Mouse (Mus musculus): ENCODE measurements around the gene Foxo1.

Foxo1 gene

DNA sequence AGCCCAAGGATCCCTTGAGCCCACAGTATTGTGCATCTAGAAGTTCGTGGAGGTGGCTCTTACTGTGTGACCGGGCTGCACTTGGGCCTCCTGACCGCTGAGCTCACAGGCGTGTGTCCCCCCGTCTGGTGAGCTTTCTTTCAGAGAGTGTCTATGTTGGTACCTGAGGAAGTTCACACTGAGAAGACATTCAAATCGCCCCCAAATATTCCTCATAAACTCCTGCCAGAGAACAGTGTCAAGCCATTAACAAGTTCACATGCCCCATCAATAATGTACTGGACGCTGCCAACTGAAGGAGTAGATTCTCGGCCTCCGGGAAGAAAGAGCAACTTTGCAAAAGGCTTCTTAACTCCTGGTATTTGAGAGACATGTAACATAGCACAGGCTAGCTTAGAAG lies 83.8 kb downstream of the Foxo1 start:
- intact Hi-C loops (cut with DNase I) = no loop called here

DNA sequence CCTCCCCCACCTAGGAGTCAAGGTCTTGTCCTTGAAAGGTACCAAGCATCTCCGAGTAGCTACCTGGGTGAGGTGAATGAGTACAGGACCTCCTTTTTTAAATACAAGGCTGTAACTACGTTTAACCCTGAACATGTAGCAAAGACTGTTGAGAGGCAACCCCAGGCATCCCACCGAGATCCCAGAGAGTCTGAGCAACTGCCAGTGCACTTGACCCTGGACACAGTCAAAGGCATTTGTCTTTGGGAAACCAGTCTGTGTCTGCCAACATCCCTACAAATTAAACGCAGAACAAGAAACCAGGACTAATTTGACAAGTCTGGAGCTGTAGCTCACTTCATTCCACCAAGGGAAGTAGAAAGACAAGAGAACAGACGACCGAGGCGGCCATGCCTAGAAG lies 86.1 kb downstream of the Foxo1 start:
- intact Hi-C loops (cut with DNase I) = no loop called here

DNA sequence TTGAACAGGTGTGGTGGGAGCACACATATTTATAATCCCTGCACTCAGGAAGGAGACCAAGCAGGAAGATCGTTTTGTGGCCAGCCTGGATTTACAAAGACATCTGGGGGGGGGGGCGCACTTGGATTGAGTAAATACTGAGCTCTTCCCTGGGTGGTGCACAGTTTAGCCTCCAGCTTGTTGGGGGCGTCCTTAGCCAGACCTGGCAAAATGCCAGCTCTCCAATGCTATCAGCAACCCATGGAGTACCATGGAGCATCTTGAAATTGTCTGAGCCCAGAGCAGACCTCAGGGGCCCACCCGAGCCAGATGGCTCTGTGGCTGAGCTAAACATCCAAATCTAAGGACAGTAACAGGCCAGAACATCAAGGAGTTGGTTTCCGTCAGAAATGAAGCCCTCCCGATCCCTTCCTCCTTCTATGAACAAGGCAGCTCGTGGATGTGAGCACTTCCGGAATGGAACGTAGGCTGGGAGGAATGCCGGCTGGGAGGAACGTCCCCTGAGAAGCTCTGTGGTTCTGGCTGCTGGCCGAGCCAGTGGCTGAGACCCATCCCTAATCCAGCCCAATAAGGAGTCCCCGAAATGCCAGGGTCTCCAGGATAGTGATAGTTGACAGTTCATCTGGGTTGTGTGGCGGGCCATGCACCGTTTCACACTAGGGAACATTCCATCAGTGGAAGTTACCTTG lies 89.3 kb downstream of the Foxo1 start:
- intact Hi-C loops (cut with DNase I) = no loop called here

DNA sequence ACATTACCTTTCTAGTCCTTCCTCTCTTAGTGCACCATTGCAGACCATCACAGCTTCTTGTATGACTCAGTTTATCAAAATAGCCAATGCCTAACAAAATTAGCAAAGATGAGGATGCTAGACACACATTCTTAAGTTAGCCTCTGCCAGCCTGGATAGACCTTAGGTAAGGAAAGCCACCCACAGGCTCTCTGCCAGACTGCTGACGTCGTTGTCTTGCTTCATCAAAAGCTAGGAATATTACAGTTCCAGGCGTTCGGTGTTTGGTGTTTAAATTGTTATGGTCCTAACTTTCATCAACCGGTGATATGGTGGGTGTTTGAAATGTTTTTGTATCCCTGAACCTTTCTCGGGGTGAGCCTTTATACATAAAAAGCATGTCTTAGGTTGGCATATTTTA lies 96.4 kb downstream of the Foxo1 start:
- intact Hi-C loops (cut with DNase I) = no loop called here

DNA sequence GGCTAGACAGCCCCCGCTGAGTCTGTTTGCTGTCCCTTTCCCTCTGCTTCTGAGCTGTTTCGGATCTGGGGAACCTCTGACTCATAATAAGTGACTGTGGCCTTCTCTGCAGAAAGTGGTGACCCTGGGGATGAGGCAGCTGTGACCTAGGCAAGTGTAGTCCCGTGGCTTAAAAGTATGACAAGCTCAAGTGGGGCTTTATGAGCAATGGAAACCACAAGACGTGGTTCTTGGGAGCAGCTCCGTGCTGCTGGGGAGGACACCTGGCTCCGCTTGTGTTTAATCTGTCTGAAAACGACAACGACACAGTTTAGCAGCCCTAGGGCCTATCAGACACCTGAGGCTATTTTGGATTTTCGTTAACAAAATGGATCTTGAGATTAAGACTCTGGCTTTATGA lies 101.1 kb downstream of the Foxo1 start:
- intact Hi-C loops (cut with DNase I) = no loop called here

DNA sequence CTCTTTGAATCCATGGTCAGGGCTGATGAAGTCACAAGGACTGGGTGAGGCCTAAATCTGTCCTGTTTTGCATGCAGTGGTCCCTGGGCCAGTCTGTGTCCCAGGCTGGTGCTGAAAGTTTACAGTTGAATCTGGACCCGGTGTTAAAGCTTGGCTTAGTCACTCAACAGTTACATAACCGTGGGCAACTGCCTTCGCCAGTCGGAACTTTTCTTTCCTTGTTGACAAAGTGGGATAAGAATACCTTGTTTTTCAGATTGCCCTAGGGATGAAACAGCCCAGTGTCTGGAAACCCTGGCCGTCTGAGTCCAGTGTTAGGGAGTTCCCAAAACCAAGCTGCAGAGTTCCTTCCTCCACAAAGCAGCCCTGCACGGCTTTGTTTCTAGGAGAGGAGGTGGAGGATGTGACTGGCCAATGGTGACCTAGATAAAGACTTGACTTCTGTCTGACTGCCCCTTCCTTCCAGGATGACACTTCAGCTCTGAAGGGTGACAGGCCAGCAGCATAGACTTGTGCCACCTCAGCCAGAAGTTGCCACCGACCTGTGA lies 101.8 kb downstream of the Foxo1 start:
- intact Hi-C loops (cut with DNase I) = no loop called here

DNA sequence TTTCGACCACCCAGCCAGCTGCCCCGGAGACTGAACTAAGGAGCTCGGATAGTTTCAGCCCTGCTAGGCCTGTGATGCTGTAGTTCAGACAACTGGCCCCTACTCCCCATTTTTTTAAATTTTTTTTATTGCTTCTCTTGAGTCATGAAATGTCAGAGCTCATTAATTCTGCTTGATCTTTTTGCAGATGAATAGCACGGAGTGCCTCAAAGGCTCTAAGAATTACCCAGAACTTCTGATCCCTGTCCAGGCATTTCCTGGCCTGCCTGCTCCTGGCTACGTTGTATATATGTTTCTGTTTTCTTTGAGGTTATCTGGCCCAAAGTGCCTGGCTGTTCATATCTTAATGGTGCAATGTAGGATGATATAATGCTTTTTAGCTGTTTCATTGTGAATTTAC lies 108.8 kb downstream of the Foxo1 start:
- intact Hi-C loops (cut with DNase I) = no loop called here

DNA sequence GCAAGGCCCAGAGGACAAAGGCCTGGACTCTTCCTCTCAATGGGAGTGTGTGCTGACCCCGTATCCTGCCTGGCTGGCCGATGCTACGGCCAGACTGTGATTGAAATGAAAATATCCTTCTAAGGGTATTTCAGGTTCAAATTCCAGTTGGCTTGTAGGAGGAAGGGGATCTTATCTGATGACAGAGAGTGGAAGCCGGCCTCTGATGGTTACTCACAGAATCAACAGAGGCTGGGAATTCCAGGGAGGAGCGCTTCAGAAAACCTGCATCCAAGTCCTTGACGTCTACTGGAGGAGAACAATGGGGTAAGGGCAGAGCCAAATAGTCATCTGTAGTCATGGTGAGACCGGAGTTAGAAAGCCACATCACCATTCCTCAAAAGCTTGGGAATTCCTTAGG lies 115.2 kb downstream of the Foxo1 start:
- intact Hi-C loops (cut with DNase I) = no loop called here

DNA sequence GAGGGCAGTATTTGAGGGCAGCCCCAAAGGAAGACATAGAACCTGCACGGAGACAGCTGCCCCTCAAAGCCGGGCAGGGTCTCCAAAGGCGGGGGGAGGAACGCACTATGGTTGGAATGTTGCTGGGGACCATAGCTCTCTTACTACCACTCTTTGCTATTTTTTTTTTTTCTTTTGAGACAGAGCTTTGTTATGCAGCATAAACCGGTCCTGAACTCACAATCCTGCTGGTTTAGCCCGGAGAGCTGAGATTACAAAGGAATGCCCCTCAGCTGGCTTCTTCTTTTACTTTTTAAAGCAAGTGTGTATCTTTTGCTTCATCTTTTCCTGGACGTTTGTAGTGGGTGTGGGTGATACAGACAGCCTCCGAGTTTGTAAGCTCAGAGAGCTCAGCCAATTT lies 118.2 kb downstream of the Foxo1 start:
- intact Hi-C loops (cut with DNase I) = no loop called here

DNA sequence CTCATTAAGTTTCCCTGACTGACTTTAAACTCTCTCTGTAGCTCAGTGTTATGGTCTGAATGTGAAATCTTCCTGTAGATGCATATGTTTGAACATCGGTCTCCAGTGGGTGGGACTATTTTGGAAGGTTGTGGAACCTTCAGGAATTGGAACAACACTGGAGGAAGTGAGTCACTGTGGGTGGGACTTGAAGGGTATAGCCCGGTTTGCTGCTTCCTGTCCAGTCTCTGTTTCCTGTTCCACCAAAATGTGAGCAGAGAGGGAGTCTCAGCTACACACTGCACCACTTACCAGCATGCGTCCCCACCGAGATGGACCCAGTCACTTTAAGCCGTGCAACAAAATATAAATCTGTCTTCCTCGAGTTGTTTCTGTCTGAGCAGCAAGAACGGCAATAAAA lies 122.2 kb downstream of the Foxo1 start:
- intact Hi-C loops (cut with DNase I) = no loop called here

DNA sequence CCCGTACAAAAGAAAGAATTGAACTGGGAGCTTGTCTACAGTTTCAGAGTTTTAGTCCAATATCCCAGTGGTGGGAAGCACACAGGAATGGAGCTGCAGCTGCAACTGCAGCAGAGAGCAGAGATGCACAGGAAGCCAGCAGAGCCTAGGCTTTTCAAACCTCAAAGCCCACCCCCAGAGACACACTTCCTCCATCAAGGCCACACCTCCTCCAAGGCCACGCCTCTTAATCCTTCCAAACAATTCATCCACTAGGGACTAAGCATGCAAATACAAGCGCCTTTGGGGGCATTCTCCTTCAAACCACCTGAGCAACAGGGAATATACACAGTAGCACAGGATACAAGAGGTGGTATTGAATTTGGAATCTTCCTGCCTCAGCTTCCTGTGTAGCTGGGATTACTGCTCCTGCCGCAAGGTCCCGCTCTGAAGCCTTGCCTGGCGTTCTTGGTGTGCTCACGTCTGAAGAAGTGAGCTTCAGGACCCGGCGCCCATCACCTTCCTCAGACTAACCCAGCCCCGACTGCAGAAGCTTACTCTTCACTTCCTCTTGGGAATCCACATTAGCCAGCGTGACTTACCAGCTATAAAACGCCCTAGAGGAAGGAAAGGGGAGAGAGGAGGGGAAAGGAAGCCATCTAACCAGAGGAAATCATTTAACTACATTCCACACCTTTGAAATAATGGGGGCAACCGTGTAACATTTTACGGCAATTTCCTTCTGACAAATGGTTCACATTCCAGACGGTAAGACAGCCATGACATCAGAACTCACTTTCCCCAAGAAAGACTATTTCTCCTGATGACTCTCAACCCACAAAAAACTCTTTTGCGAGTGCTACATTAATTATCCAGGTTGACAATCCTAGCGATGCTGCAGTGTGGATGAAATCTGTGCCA lies 122.9 kb downstream of the Foxo1 start:
- intact Hi-C loops (cut with DNase I) = no loop called here

DNA sequence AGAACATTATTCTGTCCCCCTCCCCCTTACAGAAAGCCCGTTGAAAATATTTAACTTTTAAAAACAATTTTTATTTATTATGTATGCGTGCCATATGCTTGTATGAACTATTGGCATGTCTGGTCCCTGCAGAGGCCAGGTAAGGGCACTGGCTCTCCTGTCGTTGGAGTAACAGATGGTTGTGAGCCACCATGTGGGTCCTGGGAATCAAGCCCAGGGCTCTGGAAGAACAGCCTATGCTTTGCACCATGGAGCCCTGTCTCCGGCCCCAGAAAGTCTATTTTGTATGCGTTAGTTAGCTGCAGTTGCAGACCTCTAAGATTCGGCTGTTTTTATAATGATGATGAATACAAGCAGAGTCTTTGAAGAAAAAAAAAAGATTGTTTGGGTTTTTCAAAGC lies 123.8 kb downstream of the Foxo1 start:
- intact Hi-C loops (cut with DNase I) = no loop called here

DNA sequence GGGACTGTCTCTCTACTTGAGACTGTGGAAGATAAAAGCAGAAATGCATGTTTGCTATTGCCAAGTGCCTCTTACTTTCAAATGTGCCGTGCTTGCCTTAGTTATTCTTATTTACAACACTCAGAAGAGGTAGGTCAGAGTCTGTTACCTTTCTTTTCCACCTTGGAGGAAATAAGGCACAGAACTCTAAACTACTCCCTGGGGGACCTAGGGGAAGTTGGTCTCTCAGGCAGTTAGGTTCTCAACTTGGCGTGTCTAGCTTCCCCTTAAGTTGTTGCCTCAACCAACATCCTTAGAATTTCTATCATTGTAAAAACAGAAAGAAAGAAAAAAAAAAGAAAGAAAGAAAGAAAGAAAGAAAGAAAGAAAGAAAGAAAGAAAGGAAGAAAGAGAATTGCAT lies 124.4 kb downstream of the Foxo1 start:
- intact Hi-C loops (cut with DNase I) = no loop called here

DNA sequence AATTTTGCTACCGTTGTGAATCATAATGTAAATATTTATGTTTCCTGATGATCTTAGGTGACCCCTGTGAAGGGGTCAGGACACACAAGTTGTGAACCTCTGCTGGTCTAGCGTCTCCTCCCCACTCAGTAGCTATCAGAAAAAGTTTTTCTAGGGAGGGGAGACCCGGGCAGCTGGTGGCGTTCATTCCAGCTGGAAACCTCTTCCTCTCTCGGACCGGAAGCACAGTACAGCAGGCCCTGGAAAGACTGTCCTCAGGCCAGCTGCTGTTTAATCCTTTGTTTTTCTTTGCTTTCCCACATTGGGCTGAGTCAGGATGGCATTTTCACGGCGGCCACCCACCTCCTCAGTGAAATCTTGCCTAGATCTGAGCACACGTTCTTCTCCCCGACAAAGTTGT lies 125.0 kb downstream of the Foxo1 start:
- intact Hi-C loops (cut with DNase I) = no loop called here

DNA sequence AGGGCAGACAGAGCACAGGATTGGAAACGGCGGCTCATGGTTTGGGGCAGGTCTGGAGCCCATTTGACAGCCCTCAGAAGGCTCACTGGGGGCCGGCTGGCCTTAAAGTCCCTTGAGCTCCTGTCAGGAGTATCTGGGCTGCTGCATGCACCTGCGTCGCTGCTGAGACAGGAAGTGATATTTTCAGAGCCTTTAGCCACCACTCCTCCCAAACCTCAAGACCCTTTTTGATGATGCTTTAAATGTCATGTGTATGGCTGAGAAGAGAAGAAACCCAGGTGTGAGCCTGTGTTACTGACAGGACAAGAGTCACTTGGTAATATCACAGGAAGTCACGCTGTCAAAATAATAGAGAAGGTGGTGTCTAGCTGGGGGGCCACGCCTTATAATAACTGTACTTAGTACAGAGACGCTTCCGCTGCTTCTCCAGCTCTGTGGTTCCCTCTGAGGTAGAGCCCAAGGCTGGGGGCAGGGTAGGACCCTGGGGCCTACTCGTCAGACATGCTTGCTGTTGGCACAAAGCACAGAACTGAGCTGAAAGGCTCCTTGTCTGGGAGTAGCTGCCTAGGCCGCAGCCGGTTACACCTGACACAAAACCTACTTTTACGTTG lies 128.1 kb downstream of the Foxo1 start:
- intact Hi-C loops (cut with DNase I) = no loop called here

DNA sequence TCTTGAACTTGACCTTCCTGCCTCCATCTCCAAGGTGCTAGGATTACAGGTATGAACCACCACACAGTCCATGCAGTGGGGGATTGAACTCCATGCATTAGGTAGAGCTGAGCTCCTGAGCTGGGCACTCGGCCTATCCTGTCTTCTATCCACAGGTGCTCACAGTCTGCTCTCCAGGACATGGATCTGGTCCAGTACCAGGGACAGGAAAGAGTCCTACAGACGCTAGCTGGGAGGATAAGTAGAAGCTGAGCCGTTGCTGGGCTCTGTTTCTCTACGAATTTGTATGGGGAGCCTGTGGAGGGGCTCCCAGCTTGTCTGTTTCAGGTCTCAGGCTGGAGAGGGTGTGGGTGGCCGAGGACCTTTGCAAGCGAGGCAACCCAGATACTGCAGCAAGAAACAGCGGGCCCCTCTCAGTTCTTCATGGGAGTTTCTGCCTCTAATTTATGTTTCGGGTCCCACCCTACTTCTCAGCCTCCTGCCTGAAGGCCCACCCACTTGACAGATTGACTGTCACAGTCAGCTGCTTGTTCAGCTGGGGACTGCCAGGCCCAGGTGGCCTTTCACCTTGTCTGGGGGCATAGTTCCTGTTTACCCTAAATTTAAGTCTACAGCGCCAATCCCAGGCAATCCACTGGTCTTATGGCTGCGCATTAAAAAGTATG lies 128.9 kb downstream of the Foxo1 start:
- intact Hi-C loops (cut with DNase I) = no loop called here

DNA sequence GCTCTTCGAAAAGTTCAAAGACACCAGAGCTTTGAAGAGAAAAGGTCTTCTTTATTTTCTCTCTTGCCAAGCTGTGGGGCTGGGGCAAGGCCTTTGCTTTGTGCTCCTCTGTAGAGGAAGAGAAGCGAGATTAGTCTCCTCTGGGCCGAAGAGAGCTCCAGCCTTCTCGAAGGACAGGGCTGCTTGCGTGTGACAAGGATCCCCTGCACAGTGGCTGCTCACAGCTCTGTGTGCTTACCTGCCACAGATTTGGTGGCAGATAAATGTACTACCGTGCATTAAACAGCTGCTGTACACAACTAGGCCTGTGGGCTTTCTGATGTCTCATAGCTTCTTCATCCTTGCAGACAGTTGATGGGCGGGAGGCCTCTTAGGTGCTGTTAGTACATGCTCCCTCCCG lies 129.8 kb downstream of the Foxo1 start:
- intact Hi-C loops (cut with DNase I) = no loop called here

DNA sequence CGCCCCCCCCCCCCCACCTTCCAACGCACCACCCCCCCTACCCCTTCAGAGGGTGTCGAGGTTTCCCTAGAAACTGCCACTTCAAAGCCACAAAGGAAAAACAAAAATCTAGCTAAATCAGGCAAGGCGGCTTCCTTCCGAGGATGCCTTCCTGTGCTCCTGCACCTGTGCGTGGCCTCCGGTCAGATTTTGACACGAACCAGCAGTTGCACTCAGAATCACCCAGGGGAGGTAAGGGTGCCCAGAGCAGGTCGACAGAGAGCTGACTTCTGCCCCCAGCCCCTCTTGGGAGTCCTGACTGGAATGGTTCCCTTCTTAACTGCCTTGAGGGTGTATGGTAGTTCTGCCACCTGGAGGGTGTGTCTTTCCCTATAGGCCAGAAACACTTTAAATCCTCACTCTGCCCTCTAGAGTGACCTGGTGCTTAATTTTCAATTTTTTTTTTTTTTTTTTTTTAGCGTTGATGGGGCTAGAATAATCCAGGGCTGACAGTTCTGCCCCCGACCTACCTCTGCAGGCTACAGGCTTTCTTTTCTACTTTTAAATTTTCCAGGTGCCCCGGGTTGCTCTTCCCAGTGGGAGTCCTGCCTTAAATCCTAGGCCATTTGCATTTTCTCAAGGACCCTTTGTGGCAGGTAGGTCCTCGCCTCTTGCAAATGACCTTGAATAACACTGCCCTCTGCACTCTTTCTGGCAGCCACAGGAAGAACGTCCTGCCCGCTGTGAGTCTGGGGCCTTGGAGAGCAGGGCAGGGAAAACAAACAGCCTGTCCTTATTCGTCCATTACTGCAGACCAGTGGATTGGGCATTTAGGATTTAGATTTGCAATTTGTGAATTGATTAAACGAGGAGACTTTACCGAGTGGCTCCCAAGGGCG lies 132.4 kb downstream of the Foxo1 start:
- intact Hi-C loops (cut with DNase I) = loop anchor here (5.0 kb wide), 1 partner anchor 133 kb away; the partner anchor contains the start of gene Foxo1

DNA sequence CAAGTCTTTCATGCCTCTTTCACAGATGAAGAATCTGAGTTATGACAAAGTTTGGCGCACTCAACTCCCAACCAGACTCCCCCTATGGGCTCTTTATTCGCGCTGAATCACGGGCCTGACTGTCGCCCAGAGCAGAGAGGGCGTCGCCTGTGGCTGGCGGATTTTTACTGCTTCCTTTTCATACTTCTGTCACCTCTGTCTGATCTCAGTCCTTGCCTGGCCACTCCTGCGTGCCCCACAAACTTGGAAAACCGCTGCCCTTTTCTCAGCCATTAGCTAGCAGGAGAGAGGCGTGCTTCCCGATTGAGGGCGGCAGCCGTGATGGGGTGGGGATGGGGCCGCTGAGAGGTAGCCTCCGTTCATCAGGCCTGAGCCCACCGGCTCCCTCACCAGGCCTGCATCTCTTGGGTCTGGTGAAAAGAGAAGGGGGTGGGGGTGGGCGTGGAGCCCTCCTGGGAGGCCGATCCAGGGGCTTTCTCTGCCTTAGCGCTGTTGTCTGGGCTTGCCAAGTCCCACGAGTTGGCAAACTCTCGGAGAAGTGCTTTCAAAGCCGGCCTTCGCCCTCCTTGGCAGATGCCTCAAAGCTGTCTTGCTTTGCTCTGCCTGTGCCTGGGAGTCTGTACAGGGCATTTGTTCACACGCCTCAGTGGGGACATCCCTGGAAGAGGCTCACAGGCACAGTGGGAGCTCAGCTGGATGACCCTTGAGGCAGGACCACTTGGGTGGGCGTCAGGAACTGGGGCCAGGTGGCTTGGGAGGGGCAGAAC lies 133.2 kb downstream of the Foxo1 start:
- intact Hi-C loops (cut with DNase I) = loop anchor here (5.0 kb wide), 1 partner anchor 134 kb away; the partner anchor contains the start of gene Foxo1

Measured in adrenal gland (tissue).